Mouse (Mus musculus): ENCODE results near the gene Fermt3.
"Not testable (repeated sequence)": the region's sequence is repeated elsewhere in the genome, so short reads cannot be mapped to it uniquely, and the experiment has no call there.

The Fermt3 gene

DNA sequence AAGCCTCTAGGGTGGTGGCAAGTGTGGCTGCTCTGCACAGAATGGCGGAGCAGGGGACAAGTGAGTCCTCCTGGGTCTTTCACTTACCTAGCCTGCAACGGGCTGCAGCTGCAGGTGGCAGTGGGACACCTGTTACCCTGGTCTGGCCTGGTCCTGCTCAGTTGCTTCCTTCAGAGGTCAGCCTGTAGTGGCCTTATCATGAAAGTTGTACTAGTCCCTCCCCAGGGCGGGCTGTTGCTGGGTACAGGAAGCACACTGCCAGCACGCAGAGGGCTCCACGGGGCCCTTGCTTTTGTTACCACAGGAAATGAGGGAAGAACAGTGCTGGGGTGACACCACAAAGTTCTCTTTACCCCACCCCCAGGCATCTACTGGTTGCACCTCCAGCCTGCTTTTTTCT lies at the start of gene Fermt3:
TSS of gene Fermt3 (minus strand) at position 279 of the 400 bp plus-strand sequence.
- peak; percentile 74 to 75 for DNase-seq

DNA sequence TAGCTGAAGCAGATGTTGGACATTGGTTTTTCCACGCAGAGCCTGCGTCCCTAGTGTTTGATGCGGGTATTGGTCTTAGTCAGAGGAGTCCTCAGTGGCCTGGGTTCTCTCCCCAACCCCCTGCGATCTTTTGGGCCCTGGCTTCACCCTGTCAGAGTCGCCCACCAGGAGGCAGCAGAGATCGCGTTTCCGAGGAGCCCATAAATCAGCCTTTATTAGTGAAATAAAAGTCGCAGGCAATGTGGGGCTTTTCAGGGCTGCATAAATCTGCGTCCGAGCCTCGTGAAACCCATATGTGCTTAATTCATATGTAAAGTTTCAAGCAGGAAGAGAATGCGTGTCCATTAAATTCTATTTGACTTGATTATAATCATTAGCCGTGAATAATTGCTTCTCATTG lies 48.9 kb upstream of the Fermt3 start:
- DNase-seq: peak; percentile 77 to 88

DNA sequence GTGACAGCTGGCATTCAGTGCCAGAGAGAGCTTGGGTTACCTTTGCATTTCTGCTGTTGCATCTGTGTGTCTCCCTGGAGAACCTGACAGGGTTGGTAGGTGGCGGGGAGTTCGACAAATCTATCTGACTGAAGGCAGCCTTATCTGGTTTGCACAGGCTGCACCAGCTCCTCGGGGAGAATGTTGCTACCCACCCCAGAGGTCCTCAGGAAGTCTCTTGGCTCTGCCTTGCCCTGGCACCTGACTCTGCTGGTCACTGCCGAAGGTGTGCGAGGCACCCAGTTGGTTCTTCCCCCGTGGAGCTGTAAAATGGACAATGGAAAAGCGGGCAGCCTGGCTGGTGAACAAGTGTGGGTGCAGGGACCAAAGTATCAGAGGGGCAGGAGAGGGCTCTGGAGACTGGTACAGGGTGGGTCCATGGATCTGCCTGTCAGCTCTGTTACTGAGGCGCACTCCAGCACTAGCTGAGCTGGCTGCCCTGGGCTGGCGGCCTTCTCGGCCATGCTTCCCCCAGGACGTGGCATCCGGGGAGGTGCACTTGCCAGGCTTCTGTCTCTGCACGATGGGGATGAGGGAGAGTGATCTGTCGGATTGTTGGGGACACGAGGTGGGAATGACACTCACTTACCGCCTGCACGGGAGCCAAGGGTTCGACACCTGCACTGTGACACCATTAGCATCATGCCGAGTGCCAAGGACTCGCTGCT lies 48.2 kb upstream of the Fermt3 start:
- DNase-seq: no peak

DNA sequence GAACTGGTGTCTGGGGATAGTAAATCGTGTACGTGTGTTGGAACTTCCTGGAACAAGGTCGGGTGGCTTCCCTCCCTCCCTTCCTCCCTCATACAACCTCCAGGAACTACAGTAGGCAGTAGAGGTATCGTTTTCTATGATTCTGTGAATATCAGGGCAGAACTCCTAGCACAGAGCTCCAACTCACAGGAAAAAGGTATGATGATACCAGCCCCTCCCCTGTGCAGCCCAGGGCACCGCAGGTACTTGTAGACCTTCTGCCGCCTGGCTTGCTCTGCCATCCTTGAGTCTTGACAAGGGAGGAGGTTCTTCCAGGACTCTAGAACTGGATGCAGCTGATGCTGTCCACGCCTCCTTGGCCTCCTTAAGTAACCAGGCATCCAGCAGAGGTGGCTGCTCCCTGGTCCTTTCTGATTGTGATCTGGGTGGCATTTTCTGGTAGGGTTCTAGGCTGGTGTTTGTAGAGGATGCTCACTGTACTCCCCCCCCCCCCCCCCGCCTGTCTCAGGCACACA lies 47.6 kb upstream of the Fermt3 start:
- no peak for DNase-seq

DNA sequence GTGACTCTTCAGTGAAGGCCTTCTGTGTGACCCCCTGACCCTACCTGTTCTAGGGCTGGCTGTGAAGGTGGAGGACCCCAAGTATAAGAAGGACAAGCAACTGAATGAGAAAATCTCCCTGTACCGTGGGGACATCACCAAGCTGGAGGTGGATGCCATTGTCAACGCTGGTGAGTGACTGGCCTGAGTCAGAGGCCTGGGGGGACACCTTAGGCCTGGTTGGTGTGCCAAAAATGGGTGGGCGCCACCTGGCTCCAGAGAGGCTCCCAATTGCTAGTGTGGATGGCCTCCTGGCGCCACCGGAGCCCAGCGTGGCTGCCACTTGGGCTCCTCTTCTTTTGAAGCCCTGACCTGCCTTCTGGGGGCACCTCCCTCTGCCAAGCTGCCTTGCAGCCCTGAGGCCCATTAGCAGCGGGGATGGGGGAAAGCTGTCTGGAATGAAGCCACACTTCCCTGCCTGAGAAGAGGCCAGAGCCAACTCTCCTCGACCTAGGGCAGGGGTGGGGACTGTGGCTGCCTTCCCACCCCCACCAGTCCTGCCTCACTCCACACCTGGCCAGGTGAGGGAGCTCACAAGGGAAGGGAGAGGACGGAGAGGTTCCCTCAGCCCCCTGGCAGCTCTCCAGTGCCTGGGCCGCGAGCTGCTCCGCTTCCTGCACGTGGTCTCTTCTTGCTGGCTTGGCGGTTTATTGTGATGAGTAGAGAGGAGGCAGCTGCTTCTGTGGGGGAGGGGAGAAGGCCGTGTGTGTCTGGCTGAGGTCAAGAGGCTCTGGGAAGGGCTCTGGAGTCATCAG lies 47.0 kb upstream of the Fermt3 start:
- peak; percentile 52 to 75 for DNase-seq

DNA sequence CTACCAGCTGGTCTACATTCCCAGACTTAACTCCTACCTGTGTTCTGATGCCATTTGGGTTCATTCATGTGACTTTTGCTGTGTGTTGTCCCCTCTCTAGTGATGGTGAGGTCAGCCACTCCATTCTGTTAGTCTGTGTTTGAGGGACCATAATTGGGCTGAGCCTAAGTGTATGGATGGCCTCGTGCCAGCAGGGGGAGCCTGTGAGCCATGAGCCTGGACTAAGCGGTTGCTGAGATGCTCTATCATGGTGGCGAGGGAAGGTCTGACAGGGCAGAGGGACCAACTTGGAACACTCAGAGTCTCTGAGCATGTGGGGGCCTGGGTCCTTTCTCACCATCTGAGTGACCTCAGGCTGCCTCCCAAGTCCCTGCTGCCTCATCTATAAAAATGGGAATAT lies 45.3 kb upstream of the Fermt3 start:
- peak; percentile 82 to 89 for DNase-seq

DNA sequence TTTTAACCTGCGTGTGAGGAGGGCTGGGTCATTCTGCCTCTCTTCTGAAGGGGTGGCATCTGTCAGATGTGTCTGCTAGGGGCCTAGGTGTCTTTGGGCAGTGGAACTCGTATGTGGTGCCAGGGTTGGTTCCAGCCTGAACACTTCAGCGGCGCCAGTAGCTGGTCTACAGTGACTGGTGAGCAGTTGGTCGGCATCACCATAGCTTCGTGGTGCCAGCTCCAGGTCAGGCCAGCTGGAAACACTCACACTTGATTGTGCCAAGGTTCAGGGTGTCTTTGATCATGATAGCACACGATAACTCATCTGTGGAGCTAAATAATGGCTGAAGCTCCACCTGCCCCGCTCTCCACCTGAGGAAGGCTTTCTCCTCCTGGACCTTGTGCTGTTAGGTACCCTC lies 43.6 kb upstream of the Fermt3 start:
- DNase-seq: no peak

DNA sequence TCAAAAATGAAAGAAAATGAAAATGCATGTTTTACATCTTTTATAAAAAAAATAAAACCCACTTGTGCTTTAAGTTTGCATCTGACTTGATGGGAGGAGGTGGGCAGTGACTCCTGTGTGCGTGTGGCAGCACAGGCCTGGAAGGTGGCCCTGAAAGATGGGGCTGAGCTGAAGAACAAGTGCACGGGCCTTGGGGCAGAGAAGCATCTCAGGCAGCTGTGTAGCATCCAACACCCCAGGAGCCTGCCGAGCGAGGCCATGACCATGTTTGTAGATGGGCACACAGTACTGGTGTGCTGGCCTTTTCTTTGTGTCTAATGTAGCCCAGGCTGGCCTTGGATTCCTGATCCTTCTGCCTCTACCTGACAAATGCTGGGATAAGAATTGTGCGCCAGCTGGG lies 42.8 kb upstream of the Fermt3 start:
- no peak for DNase-seq

DNA sequence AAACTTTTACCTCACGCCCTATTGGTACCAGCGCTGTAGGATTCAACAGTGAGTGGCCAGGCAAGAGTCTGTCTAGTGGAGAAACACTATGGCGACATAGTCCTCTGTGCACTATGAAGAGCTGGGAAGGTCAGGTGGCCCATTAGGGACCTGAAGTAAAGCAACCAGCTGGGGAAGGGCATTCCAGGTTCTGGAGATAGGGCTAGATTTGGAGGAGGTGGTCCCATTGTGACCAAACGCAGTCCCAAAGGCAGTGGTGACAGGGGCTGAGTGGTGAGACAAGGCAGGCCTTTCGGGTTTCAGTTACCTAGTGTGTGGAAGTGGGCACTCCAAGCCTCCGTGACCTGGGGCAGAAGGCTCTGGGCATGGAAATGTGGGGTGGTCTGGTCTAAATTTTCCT lies 39.3 kb upstream of the Fermt3 start:
- DNase-seq: no peak

DNA sequence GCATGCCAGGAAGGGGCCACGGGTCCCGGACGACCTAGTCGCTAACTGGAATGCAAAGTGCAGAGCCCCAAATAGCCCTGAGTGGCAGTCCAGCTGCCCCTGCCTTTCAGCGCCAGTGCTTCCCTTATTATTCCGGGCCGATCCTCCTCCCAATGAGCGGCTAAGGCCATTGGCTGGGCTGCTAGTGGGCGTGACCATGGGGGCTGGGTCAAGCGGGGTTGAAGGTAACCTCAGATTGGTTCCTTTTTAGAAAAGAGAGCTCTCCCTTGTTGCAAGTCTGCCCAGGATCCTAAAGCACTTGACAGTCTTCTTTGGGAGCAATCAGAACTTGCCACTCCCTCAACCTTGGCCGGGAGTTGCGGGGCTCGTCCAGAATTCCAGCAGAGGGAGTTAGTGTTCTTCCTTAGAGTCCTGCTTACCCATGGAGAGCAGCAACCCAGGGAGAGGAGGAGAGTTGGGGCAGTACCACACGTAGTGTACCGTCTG lies 38.5 kb upstream of the Fermt3 start:
- DNase-seq: peak; percentile 87 to 90

DNA sequence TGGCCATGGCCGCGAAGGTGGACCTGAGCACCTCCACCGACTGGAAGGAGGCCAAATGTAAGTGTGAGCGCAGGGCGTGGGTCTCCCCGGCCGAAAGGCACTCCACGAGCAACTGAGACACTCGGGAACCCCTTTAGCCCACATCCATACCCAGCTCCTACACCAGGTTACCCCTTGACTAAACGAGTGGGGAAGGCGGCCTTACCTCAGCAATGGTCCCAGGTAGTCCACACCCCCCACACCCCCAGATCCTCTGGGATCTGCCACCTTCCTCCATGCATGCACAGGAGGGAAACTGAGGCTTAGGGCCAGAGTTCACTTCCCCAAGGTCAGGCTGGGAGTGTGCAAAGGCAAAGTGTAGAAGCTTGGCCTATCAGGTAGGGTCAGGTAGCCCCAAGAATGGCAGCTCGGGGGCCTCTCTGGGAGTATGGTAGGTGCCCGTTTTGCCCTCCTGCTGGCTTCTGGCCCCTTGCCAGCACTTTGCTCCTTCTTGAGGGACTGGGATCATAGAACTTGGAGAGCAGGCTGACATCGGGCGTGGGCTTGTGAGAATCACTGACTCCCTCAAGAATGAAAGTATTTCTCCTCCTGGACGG lies 38.0 kb upstream of the Fermt3 start:
- no peak for DNase-seq

DNA sequence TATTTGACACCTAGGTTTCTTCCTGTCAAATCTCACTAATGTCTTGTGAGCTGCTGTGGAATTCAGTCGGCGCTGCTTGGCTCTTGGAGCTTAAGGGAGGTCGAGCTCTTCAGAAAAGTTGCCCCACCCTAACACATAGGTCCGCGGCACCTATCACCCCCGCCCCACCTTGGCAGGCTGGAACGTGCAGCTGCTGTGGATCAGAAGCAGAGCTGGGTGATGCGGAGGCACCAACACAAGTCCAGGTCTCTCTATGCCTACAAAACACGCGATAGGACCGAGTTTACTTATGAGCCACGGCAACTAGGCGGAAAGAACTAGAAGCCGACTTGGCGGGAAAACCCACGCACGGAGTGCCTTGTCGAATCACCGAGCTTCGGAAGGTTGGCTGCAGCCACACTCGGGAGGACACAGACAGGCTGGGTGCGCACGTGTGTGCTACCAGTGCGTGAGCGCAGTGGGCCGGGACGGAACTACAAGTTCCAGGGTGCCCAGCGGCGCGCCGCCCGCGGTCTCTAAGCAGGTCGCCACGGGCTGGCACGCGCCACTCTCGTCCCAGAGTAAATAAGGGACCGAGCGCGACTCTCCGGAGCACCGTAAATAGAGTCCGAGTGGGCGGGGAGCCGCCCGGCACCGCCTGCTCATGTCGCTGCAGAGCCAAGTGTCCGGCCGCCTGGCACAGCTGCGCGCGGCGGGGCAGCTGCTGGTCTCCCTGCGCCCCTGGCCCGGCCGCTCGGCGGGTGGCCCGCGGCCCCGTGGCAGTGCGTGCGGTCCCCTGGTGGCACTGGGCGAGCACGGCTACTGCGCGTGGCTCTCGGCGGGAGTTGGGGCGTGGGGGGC lies 37.2 kb upstream of the Fermt3 start, which contains the start of gene Macrod1:
TSS of gene Macrod1 (plus strand) at position 563 of the 840 bp plus-strand sequence.
- DNase-seq: peak; percentile 82 to 86

DNA sequence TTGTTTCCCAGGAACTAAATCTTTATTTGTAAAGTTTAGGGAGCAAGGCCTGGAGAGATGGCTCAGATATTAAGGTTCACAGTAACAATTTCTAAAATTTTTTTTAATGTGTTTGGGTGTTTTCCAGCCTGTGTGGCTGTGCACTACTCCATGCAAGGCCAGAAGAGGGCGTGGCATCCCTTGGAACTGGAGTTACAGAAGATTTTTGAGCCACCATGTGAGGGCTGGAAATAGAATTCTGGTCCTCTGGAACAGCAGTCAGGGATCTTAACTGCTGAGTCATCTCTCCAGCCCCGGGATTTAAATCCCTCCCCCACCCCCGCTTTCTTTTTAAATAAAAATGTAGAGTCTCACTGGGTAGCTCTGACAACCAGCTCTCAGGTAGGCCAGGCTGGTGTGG lies 35.9 kb upstream of the Fermt3 start:
- peak in 1 of 2 experiments; percentile 26 for DNase-seq

DNA sequence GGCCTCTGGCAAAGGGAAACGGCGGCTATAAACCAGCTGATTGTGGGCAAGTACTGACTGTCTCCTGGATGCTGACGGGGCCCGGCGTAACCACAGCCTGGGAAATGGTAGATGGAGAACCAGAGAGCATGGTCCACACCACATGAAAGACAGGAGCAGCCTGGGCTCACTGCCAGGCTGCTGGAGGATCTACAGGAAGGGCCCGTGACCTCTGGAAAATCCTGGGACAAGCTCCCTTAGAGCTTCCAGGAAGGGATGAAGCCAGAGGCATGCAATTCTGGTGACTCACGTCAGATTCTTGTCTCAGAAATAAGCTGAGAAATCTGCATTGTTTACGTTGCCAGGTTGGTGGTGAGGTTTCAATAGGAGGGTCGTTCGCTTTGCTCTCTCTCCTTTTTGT lies 35.5 kb upstream of the Fermt3 start:
- peak; percentile 32 to 70 for DNase-seq

DNA sequence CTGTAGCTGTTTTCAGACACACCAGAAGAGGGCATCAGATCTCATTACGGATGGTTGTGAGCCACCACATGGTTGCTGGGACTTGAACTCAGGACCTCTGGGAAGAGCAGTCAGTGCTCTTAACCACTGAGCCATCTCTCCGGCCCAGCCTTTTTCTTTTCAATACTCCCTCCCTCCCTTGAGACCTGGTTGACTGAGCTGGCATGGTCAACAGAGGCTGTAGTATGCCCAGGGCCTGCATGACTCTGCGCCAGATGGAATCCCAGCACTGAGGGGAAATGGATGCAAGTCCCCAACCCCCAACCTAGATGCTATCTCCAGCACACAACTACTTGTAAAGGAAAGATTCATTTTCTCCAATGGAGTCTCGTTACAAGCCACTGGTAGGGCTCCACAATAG lies 34.1 kb upstream of the Fermt3 start:
- DNase-seq: not testable (repeated sequence)

DNA sequence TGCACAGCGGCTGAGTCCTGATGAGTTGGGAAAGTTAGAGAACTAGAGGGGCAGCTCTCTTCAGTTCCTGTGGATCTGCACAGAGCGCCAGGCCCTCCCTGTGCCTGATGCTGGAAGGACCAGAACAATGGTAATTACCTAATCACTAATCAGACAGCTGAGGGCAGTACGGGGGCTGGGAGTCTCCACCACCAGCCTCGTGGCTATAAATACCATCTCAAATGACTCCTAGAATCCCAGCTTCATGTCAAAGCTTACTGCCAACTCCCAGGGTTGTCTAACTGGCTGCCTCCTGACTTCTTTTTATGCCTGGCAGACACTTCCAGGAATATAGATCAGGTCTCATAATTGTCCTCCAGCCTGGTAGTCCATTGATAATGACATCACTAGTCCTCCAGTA lies 25.4 kb upstream of the Fermt3 start:
- no peak for DNase-seq

DNA sequence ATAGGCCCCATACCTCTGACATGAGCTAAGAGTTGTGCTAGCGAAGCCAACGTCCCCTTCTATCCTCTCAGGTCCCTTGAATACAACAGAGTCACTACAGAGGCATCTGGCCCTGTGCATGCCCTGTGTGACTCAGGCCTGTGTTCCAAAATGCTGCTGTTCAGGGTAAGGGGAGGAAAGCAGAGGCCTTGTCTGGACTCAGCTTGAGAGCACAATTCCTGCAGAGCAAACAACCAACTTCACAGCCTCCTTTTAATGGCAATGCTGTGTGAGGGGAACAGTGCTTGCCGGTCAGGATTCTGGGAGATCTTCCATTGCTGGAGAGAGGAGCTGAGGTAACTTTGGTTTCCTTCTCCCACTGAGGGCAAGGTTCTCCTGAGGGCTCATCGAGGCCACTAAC lies 25.0 kb upstream of the Fermt3 start:
- DNase-seq: no peak

DNA sequence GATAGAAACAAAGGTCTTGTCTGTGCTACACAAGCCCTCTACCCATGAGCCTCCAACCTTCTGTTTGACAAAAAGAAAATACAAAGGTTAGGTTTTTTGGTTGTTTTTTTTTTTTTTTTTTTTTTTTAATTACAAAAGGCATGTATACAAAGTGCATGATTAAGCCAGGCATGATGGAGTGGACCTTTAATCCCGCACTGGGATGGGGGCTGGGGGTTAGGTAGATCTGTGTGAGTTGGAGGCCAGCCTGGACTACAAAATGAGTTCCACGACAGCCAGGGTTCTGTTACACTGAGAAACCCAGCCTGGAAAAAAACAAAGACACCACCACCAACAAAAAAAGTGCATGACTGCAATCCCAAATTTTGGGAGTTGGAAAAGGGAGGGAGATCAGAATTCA lies 21.9 kb upstream of the Fermt3 start:
- DNase-seq: no peak

DNA sequence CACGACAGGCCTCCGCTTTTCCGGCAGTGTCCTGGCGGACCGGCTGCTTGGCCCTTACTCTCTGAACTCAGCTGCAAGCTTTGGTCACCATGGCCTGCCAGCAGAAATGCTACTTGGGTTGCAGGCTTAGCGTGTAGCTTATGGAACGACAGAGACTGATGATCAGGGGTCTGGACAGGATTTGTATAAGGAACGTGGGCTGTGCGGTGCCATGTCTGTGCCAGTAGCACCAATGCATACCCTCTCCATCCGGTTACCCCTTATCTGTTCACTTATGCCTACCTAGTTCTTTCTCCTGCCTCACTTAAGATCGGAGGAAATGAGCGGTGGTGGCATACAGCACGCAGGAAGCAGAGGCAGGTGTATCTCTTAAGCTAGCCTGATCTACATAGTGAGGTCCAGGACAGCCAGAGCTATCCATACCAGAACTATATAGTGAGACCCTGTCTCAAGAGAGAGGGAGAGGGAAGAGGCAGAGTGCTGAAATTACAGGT lies 21.4 kb upstream of the Fermt3 start:
- no peak for DNase-seq

DNA sequence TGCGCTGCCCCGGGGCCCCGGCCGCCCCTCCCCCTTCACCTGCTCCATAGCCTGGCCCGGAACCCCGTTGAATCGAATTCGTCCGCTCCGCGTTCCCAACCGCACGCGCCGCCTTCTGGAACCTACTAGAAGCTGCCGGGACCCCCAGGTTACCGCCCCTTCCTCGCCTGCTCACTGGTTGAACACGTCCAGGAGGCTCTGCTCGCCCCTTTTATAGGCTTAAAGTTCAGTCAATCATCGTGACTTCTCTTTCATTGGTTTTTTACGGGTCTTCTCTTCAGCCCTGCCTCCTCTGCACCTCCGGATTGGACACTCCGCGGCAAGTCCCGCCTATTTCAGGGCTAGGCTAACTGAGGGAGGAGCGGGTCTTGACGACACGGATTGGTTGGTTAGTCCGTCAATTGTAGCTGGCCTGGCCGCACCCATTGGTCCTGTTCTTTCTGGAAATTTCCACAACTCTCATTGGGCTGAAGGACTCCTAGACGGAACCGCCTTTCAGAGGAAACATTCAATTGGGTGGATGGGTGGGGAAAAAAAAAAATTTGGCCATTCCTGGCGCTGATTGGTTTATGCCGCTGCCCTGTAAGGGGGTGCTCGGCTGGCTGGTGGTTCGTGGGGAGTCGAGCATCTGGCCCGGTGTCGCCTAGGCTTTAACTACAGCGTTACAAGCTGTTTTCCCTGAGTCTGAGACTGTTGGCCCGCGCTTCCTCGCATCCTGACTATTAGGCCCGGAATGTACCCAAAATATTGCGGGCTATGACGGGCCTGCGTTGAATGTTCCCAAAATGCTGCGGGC lies 20.8 kb upstream of the Fermt3 start, which contains the start of gene Stip1:
TSS of gene Stip1 (minus strand) at position 127 of the 796 bp plus-strand sequence.
- DNase-seq: peak; percentile 99 to 100

DNA sequence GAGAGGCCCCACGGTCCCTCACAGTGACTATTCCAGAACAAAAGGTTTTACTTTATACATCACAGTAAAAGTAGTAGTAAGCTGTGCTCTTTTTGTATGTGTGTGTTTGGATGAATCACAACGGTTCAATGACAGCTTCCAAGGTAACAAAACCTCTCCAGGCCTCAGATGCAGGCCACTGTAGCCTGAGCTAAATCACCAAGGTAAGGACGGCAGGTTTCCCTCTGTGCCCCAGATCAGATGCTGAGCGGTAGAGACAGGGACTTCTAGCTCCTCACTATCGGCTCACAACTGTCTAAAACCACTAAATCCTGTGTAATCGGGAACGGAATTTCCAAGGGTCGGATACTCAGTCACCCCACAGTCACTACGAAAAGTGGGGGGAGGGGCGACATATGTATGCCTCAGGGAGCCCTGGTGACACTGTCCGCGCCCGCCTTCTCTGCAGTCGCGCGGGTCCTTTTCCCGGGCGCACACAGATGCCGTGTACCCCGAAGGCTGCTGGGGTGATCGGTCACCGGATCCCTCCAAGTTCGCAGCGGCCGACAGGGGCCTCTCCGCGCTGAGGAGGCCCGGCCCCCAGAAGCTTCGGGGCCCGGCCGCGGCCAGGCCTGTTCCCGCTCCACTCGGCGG lies 19.9 kb upstream of the Fermt3 start:
- peak; percentile 62 to 68 for DNase-seq

Data from lung, postnatal 4 days (tissue).